8 mouse cellular contexts compared by ENCODE assay signal in genomic region chrY:43772246-43772645, GRCm38 (mm10).
DNase-seq lines count a peak whose midpoint lies in the region; TF ChIP-seq lines count a peak whose summit lies in the region.
"Not testable (repeated sequence)": the region's sequence is repeated elsewhere in the genome, so short reads cannot be mapped to it uniquely, and the experiment has no call there.

No protein-coding gene starts in this region.

- not testable (repeated sequence) for TF ChIP-seq CTCF in kidney, adult 2 months (conservative IDR thresholded peaks at IDR 0.05; ENCODE audit: insufficient read depth, insufficient read length, low read depth, low read length)

- H3K4me3 ChIP-seq in kidney, adult 2 months (ENCODE audit: insufficient read depth, low read depth, low read length): not testable (repeated sequence)

- not testable (repeated sequence) for H3K36me3 ChIP-seq in kidney, adult 2 months (ENCODE audit: control insufficient read depth, insufficient read depth, low read length)

- H3K27ac ChIP-seq in kidney, adult 2 months (ENCODE audit: insufficient read depth, low read depth, low read length): not testable (repeated sequence)

- not testable (repeated sequence) for H3K4me1 ChIP-seq in kidney, adult 2 months (ENCODE audit: control insufficient read depth, insufficient read depth, low read length)

- TF ChIP-seq POLR2A in kidney, adult 2 months (IDR thresholded peaks at IDR 0.05; ENCODE audit: low read depth, low read length): not testable (repeated sequence)

- H3K27me3 ChIP-seq in kidney, adult 2 months (replicated peaks; ENCODE audit: control insufficient read depth, insufficient read depth, low read length): not testable (repeated sequence)

- WGBS in kidney, adult 2 months: 95% methylated on average over 15 of the region's 16 CpGs

- DNase-seq in adrenal gland, adult 18-20 months (ENCODE audit: low spot score in 2 of 2): peak; percentile 1 to 13
- DNase-seq in cerebellum, postnatal 10 days: peak; percentile 0 to 1
- DNase-seq in heart, adult 11 months: peak; percentile 90
- peak; percentile 1 for DNase-seq in kidney, adult 2 months
- peak; percentile 0 to 1 for DNase-seq in left cerebral cortex, adult 18-20 months (ENCODE audit: low spot score in 2 of 2)
- DNase-seq in lung, postnatal 36 days: peak; percentile 0
- DNase-seq in spleen, postnatal 14 days (ENCODE audit: low spot score in 2 of 2): peak; percentile 0 to 4
- DNase-seq in urinary bladder, postnatal 14 days (ENCODE audit: low spot score): peak; percentile 1

Comparison
In these comparisons a context has a peak if more than half of its experiments do, and no peak if none do; other contexts are left out.
1. DNase-seq: peak in every context shown above with its lines; median percentile 90 in heart, adult 11 months; 7 in adrenal gland, adult 18-20 months; 2 in spleen, postnatal 14 days; 1 in kidney, adult 2 months; 1 in urinary bladder, postnatal 14 days; 0 in cerebellum, postnatal 10 days; 0 in left cerebral cortex, adult 18-20 months; 0 in lung, postnatal 36 days.